Mouse (Mus musculus): Measurements from ENCODE around the gene Stra8. TPM values are rescaled to one million over a fixed set of nuclear protein-coding genes. Genes with fewer than 3 reads are reported as not detected.

Gene Stra8
- polyA plus RNA-seq, 1 experiment: not detected

DNA sequence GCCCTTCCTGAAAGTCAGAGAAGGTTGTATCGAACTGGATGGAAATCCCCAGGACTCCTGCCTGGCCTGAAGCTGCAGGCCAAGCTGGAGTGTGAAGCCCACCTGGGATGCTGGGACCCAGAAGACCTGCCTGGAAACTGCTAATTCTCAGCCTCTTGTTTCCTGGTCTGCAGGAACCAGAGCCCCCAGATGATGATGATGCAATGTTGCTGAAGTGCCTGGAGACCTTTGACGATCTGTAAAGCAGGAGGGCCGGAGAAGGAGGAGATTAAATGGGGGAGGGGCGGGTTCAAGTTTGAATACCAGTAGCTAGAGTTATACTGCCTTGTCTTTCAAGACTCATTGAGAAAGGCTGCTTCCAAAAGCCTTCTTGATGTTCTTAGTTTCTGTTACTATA lies 19.0 kb downstream of the Stra8 start:
- Histone ChIP-seq H3K27ac (ENCODE audit: insufficient read depth, low read depth, low read length) (no peak overlapping the region), H3K4me1 (ENCODE audit: control insufficient read depth, insufficient read depth, insufficient read length, low read length) (no peaks in the 10 kb centered on the region), H3K36me3 (ENCODE audit: control insufficient read depth, insufficient read depth, low read length) (no peaks in the 10 kb centered on the region), H3K4me3 (ENCODE audit: low read depth, low read length) (no peak overlapping the region), H3K27me3 (ENCODE audit: control insufficient read depth, insufficient read depth, low read length) (no peaks in the 10 kb centered on the region)
- WGBS: 45% methylated on average over 4 of the region's 4 CpGs
- TF ChIP-seq POLR2A (IDR thresholded peaks at IDR 0.05; ENCODE audit: low read depth, low read length) (no peak), CTCF (IDR thresholded peaks at IDR 0.05; ENCODE audit: extremely low read depth, insufficient read length, insufficient replicate concordance, low read depth, low read length) (no peak)

GRCm38 (mm10) chr6:34939451-34939850 lies 19.5 kb downstream of the Stra8 start:
- Histone ChIP-seq H3K27me3 (ENCODE audit: control insufficient read depth, insufficient read depth, low read length) (no peaks in the 10 kb centered on the region), H3K27ac (ENCODE audit: insufficient read depth, low read depth, low read length) (no peak overlapping the region), H3K36me3 (ENCODE audit: control insufficient read depth, insufficient read depth, low read length) (no peaks in the 10 kb centered on the region), H3K4me1 (ENCODE audit: control insufficient read depth, insufficient read depth, insufficient read length, low read length) (no peaks in the 10 kb centered on the region; the same call in 1 of the 2 replicates), H3K4me3 (ENCODE audit: low read depth, low read length) (no peak overlapping the region)
- TF ChIP-seq POLR2A (IDR thresholded peaks at IDR 0.05; ENCODE audit: low read depth, low read length): no peak
- TF ChIP-seq CTCF (IDR thresholded peaks at IDR 0.05; ENCODE audit: extremely low read depth, insufficient read length, insufficient replicate concordance, low read depth, low read length): no peak
- 94% methylated on average over 8 of the region's 8 CpGs for WGBS

DNA sequence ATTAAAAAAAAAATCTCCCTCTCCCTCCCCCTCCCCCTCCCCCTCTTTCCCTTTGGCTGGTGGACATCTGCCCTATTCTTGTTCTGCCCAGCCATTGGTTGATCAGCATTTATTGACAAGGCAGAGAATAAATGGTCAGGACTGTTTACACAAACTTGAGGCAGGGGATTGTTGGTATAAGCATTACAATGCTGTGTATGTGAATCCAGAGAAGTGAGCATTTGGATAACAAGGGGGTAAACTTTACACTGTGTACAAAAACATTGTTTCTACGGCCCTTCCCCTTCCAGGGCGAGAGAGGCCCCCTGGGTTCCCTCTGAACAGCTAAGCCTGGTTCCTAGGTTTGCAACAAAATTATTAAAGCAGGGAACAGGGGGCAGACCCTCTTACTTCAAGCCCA lies 21.5 kb downstream of the Stra8 start:
- no peaks in the 10 kb centered on the region; the same call in 1 of the 2 replicates for H3K4me1 ChIP-seq (ENCODE audit: control insufficient read depth, insufficient read depth, insufficient read length, low read length)
- WGBS: 84% methylated on average over 2 of the region's 2 CpGs
- peaks cover 4% of the 10 kb centered on the region; the same call in 1 of the 2 replicates for H3K36me3 ChIP-seq (ENCODE audit: control insufficient read depth, insufficient read depth, low read length)
- H3K27me3 ChIP-seq (ENCODE audit: control insufficient read depth, insufficient read depth, low read length): no peaks in the 10 kb centered on the region
- TF ChIP-seq POLR2A (IDR thresholded peaks at IDR 0.05; ENCODE audit: low read depth, low read length): no peak
- TF ChIP-seq CTCF (IDR thresholded peaks at IDR 0.05; ENCODE audit: extremely low read depth, insufficient read length, insufficient replicate concordance, low read depth, low read length): no peak
- no peak overlapping the region for H3K27ac ChIP-seq (ENCODE audit: insufficient read depth, low read depth, low read length)
- H3K4me3 ChIP-seq (ENCODE audit: low read depth, low read length): no peak overlapping the region

DNA sequence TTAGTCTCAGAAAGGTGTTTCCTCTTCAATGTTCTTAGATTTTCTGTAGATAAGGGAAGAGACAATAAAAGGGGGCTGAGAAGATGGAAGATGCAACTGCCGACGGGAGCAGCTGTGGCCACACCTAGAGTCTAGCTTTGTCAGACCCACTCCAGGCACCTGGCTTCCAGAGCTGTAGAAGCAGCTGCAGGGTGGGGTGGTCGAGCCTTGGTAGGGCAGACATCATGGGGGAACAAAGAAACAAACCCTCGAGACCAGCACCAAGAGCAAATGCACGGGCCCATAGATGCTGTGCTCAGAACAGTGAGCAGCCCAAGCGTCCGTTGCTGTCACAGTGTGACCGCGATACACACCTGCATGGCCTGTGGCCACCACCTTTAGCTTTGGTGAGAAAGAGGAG lies 22.5 kb downstream of the Stra8 start:
- Histone ChIP-seq H3K4me3 (ENCODE audit: low read depth, low read length) (no peak overlapping the region), H3K27ac (ENCODE audit: insufficient read depth, low read depth, low read length) (no peak overlapping the region), H3K27me3 (ENCODE audit: control insufficient read depth, insufficient read depth, low read length) (no peaks in the 10 kb centered on the region), H3K4me1 (ENCODE audit: control insufficient read depth, insufficient read depth, insufficient read length, low read length) (no peaks in the 10 kb centered on the region; the same call in 1 of the 2 replicates), H3K36me3 (ENCODE audit: control insufficient read depth, insufficient read depth, low read length) (peaks cover 5% of the 10 kb centered on the region)
- TF ChIP-seq CTCF (IDR thresholded peaks at IDR 0.05; ENCODE audit: extremely low read depth, insufficient read length, insufficient replicate concordance, low read depth, low read length): no peak
- WGBS: 70% methylated on average over 9 of the region's 9 CpGs

DNA sequence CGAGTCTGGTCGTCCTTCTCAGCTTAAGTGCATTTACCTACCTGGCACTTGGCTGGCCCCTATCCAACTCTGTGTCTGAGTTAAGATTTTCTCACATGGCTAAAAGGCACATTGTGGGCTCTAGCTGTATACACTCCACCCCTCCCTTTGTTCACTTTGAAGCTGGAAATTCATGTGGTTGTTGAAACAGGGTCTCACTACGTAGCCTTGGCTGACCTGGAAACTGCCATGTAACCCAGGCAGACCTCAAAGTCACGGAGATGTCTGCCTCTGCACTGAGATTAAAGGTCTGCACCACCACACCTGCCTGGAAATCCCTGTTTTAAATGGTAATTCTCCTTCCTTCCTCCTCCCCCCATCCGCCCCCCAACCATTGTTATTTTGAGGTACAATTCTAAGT lies 23.5 kb downstream of the Stra8 start:
- no peak overlapping the region for H3K27ac ChIP-seq (ENCODE audit: insufficient read depth, low read depth, low read length)
- no peaks in the 10 kb centered on the region; the same call in 1 of the 2 replicates for H3K4me1 ChIP-seq (ENCODE audit: control insufficient read depth, insufficient read depth, insufficient read length, low read length)

GRCm38 (mm10) chr6:34946486-34947079 lies 26.6 kb downstream of the Stra8 start:
- Histone ChIP-seq H3K27ac (ENCODE audit: insufficient read depth, low read depth, low read length) (no peak overlapping the region), H3K36me3 (ENCODE audit: control insufficient read depth, insufficient read depth, low read length) (peaks cover 11% of the 10 kb centered on the region), H3K4me3 (ENCODE audit: low read depth, low read length) (no peak overlapping the region), H3K27me3 (ENCODE audit: control insufficient read depth, insufficient read depth, low read length) (no peaks in the 10 kb centered on the region), H3K4me1 (ENCODE audit: control insufficient read depth, insufficient read depth, insufficient read length, low read length) (no peaks in the 10 kb centered on the region; the same call in 1 of the 2 replicates)
- 87% methylated on average over 1 of the region's 1 CpGs for WGBS
- TF ChIP-seq POLR2A (IDR thresholded peaks at IDR 0.05; ENCODE audit: low read depth, low read length): no peak
- TF ChIP-seq CTCF (IDR thresholded peaks at IDR 0.05; ENCODE audit: extremely low read depth, insufficient read length, insufficient replicate concordance, low read depth, low read length): no peak

More for the DNA sequence above, 23.5 kb downstream of the Stra8 start:
- Histone ChIP-seq H3K4me3 (ENCODE audit: low read depth, low read length) (no peak overlapping the region), H3K27me3 (ENCODE audit: control insufficient read depth, insufficient read depth, low read length) (no peaks in the 10 kb centered on the region), H3K36me3 (ENCODE audit: control insufficient read depth, insufficient read depth, low read length) (peaks cover 9% of the 10 kb centered on the region)
- TF ChIP-seq CTCF (IDR thresholded peaks at IDR 0.05; ENCODE audit: extremely low read depth, insufficient read length, insufficient replicate concordance, low read depth, low read length): no peak
- TF ChIP-seq POLR2A (IDR thresholded peaks at IDR 0.05; ENCODE audit: low read depth, low read length): no peak
- WGBS: 42% methylated on average over 5 of the region's 5 CpGs

DNA sequence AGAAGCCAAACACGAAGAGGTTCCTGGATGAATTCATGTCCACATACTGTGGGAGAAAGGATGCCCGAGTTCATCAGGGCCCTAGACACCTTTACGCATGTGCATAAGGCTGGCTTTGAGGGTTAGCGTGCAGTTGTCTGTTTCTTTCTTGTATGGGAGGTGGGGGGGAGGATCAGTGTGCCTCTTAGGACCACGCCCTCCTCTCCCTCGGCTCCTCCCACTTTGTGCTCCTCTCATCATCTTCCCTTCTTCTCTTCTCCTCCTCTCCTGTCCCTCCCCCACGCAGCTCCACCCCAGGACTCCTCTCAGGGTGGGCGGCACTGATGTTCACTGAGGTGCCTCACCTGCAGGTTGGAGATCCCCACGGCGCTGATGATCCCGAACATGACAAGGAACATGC lies 28.5 kb downstream of the Stra8 start:
- Histone ChIP-seq H3K4me3 (ENCODE audit: low read depth, low read length) (no peak overlapping the region), H3K27me3 (ENCODE audit: control insufficient read depth, insufficient read depth, low read length) (no peaks in the 10 kb centered on the region), H3K36me3 (ENCODE audit: control insufficient read depth, insufficient read depth, low read length) (peaks cover 11% of the 10 kb centered on the region), H3K27ac (ENCODE audit: insufficient read depth, low read depth, low read length) (no peak overlapping the region), H3K4me1 (ENCODE audit: control insufficient read depth, insufficient read depth, insufficient read length, low read length) (no peaks in the 10 kb centered on the region; the same call in 1 of the 2 replicates)
- WGBS: 64% methylated on average over 11 of the region's 11 CpGs
- TF ChIP-seq CTCF (IDR thresholded peaks at IDR 0.05; ENCODE audit: extremely low read depth, insufficient read length, insufficient replicate concordance, low read depth, low read length) (no peak), POLR2A (IDR thresholded peaks at IDR 0.05; ENCODE audit: low read depth, low read length) (no peak)

Measured in small intestine, adult 2 months (tissue).